Mouse (Mus musculus): Measurements from ENCODE around the gene Rab43.

GRCm38 (mm10) chr6:87746849-87747248 is 65.1 kb downstream of the Rab43 start:
- TF ChIP-seq GATA1 (IDR thresholded peaks at IDR 0.05; ENCODE audit: borderline replicate concordance, low read length): no peak
- no peak for TF ChIP-seq FLI1 (IDR thresholded peaks at IDR 0.05; ENCODE audit: low read length)

Data from megakaryocyte, embryonic 14.5 days (primary cell).